Mouse (Mus musculus) embryonic facial prominence, embryonic 10.5 days (tissue): ENCODE results near the gene Camk2n2. TPM values are rescaled to one million over a fixed set of nuclear protein-coding genes. Genes with fewer than 3 reads are reported as not detected.

Experiments used
- DNase-seq: peaks from one replicate; pipeline ENCODE4 v3.0.0-alpha.2; 2017; ENCODE audit warnings: low spot score
- H3K27ac ChIP-seq: fragments of 300-500 bp; sonication (generic); replicated peaks from 2 replicates; pipeline ENCODE4 v1.5.1; 2016; ENCODE audit warnings: mild to moderate bottlenecking
- H3K27me3 ChIP-seq: fragments of 300-500 bp; sonication (generic); replicated peaks from 2 replicates; pipeline ENCODE4 v1.6.1; 2016; ENCODE audit warnings: low read depth, mild to moderate bottlenecking; ENCODE audit not compliant: poor library complexity, severe bottlenecking
- H3K36me3 ChIP-seq: fragments of 300-500 bp; sonication (generic); replicated peaks from 2 replicates; pipeline ENCODE4 v1.6.1; 2016; ENCODE audit warnings: mild to moderate bottlenecking, moderate library complexity
- H3K4me1 ChIP-seq: fragments of 300-500 bp; sonication (generic); 2 replicates; pipeline ENCODE4 v1.6.1; 2016
- H3K4me3 ChIP-seq: fragments of 300-500 bp; sonication (generic); 2 replicates; pipeline ENCODE4 v1.5.1; 2016; ENCODE audit warnings: mild to moderate bottlenecking, moderate library complexity
- H3K9me3 ChIP-seq: fragments of 300-500 bp; sonication (generic); 2 replicates; pipeline ENCODE4 v1.6.1; 2016; ENCODE audit warnings: mild to moderate bottlenecking
- WGBS: fragments of 180-500 bp; shearing (Covaris S2); methylation state at CpG from one replicate; pipeline ENCODE4 v1.1.7; 2016; 5-methylcytosine and 5-hydroxymethylcytosine counted together
- polyA plus RNA-seq: library from polyadenylated mRNA; unstranded; fragments of >200 nt; fragmentation: Nextera tagmentation; extraction: Ambion mirVana; gene quantifications from 2 replicates; pipeline ENCODE4 v1.2.1, GENCODE M21; 2016

Camk2n2 gene
- polyA plus RNA-seq, 1 experiment from 2014 or later, result 1.4 TPM

- H3K9me3 ChIP-seq, result no peaks in the 10 kb centered on the region
- H3K4me1 ChIP-seq, result peaks cover 17% of the 10 kb centered on the region
- no peak for DNase-seq
- H3K4me3 ChIP-seq, result no peak overlapping the region
- 59% methylated on average over 11 of the region's 11 CpGs for WGBS
- no peaks in the 10 kb centered on the region for H3K36me3 ChIP-seq
- no peak overlapping the region for H3K27ac ChIP-seq
- peaks cover 35% of the 10 kb centered on the region for H3K27me3 ChIP-seq
Measured at GRCm38 (mm10) chr16:20628871-20629391, 7.8 kb upstream of the Camk2n2 start.

GRCm38 (mm10) chr16:20623211-20623610 is 2.1 kb upstream of the Camk2n2 start:
- no peak for DNase-seq
- no peak overlapping the region for H3K27ac ChIP-seq
- WGBS, result 64% methylated on average over 2 of the region's 2 CpGs

GRCm38 (mm10) chr16:20621991-20622685 is 1.1 kb upstream of the Camk2n2 start:
- Histone ChIP-seq H3K4me1 (peaks cover 37% of the 10 kb centered on the region), H3K27ac (peak overlapping the region; percentile 89), H3K36me3 (peaks cover 12% of the 10 kb centered on the region), H3K27me3 (peaks cover 47% of the 10 kb centered on the region), H3K4me3 (peak overlapping the region; percentile 78), H3K9me3 (no peaks in the 10 kb centered on the region)
- WGBS, result under 1% methylated on average over 37 of the region's 37 CpGs
- peak; percentile 81 for DNase-seq

More at GRCm38 (mm10) chr16:20623211-20623610, 2.1 kb upstream of the Camk2n2 start:
- peaks cover 37% of the 10 kb centered on the region for H3K4me1 ChIP-seq
- H3K4me3 ChIP-seq, result no peak overlapping the region
- H3K9me3 ChIP-seq, result no peaks in the 10 kb centered on the region
- peaks cover 4% of the 10 kb centered on the region for H3K36me3 ChIP-seq
- peaks cover 40% of the 10 kb centered on the region for H3K27me3 ChIP-seq

GRCm38 (mm10) chr16:20620751-20621190 is 316 bp downstream of the Camk2n2 start:
- peak; percentile 70 for DNase-seq
- peaks cover 12% of the 10 kb centered on the region for H3K36me3 ChIP-seq
- peak overlapping the region; percentile 78 for H3K4me3 ChIP-seq
- no peaks in the 10 kb centered on the region for H3K9me3 ChIP-seq
- H3K27ac ChIP-seq, result peak overlapping the region; percentile 89
- H3K27me3 ChIP-seq, result peaks cover 47% of the 10 kb centered on the region
- under 1% methylated on average over 32 of the region's 32 CpGs for WGBS
- peaks cover 37% of the 10 kb centered on the region for H3K4me1 ChIP-seq

- no peaks in the 10 kb centered on the region for H3K9me3 ChIP-seq
- H3K36me3 ChIP-seq, result peaks cover 12% of the 10 kb centered on the region
- H3K27me3 ChIP-seq, result peaks cover 47% of the 10 kb centered on the region
- H3K27ac ChIP-seq, result peak overlapping the region; percentile 89
- peak overlapping the region; percentile 78 for H3K4me3 ChIP-seq
- DNase-seq, result no peak
- H3K4me1 ChIP-seq, result peaks cover 37% of the 10 kb centered on the region
- WGBS, result 0% methylated on average over 9 of the region's 9 CpGs
Measured at GRCm38 (mm10) chr16:20620399-20620735, 720 bp downstream of the Camk2n2 start.

GRCm38 (mm10) chr16:20619541-20620398 is 1.3 kb downstream of the Camk2n2 start:
- DNase-seq, result peak; percentile 76
- Histone ChIP-seq H3K36me3 (peaks cover 12% of the 10 kb centered on the region), H3K4me1 (peaks cover 37% of the 10 kb centered on the region), H3K4me3 (peak overlapping the region; percentile 78), H3K27ac (no peak overlapping the region; the same call in 1 of the 2 replicates), H3K27me3 (peaks cover 47% of the 10 kb centered on the region), H3K9me3 (no peaks in the 10 kb centered on the region)
- 2% methylated on average over 82 of the region's 83 CpGs for WGBS

- H3K27ac ChIP-seq, result peak within 1 kb of the TSS; percentile 95
- no peaks in the 10 kb centered on the region for H3K9me3 ChIP-seq
- peaks cover 28% of the 10 kb centered on the region for H3K36me3 ChIP-seq
- peaks cover 28% of the 10 kb centered on the region for H3K4me1 ChIP-seq
- H3K27me3 ChIP-seq, result no peaks in the 10 kb centered on the region
- 2% methylated on average over 41 of the region's 41 CpGs for WGBS
- peak within 1 kb of the TSS; percentile 88 for H3K4me3 ChIP-seq
- DNase-seq, result peak; percentile 91
Measured at GRCm38 (mm10) chr16:20611357-20612227, 9.5 kb downstream of the Camk2n2 start, which contains the start of the genes Eef1akmt4, Gm49333 and Alg3. Eef1akmt4 (plus strand) TSS chr16:20611593. Gm49333 (plus strand) TSS chr16:20611610. Alg3 (minus strand) TSS chr16:20611735.

- no peaks in the 10 kb centered on the region for H3K27me3 ChIP-seq
- WGBS, result under 1% methylated on average over 28 of the region's 28 CpGs
- peak; percentile 87 for DNase-seq
- peaks cover 37% of the 10 kb centered on the region for H3K36me3 ChIP-seq
- H3K4me1 ChIP-seq, result peaks cover 28% of the 10 kb centered on the region
- H3K4me3 ChIP-seq, result peak overlapping the region; percentile 88
- H3K9me3 ChIP-seq, result no peaks in the 10 kb centered on the region
- peak overlapping the region; percentile 95 for H3K27ac ChIP-seq
Measured at GRCm38 (mm10) chr16:20610501-20611356, 10.4 kb downstream of the Camk2n2 start.

- Histone ChIP-seq H3K27ac (no peak overlapping the region), H3K4me3 (no peak overlapping the region), H3K27me3 (no peaks in the 10 kb centered on the region), H3K9me3 (no peaks in the 10 kb centered on the region), H3K4me1 (peaks cover 12% of the 10 kb centered on the region), H3K36me3 (peaks cover 53% of the 10 kb centered on the region)
- no peak for DNase-seq
- WGBS, result 85% methylated on average over 9 of the region's 9 CpGs
Measured at GRCm38 (mm10) chr16:20604705-20605104, 16.4 kb downstream of the Camk2n2 start.

DNA sequence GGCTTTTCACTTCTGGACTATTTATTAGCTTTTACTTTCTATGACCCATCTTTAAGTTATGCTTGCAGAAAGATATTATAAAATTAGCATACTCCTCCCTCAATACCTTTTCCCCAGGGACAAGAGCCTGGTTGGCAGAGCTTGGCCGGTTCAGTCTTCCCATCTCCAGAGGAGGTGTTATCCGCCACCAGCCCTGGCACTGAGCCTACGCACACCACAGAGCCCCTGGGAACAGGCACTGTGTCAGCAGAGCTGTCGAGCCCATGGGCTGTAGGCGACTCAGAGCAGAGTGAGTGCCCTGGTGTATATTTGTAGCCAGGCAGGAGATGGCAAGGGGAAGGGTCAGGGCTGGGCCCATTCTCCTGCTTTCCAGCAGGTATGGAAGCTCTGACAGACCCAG is 20.6 kb downstream of the Camk2n2 start:
- 83% methylated on average over 5 of the region's 5 CpGs for WGBS
- peaks cover 5% of the 10 kb centered on the region; the same call in 1 of the 2 replicates for H3K4me1 ChIP-seq
- H3K36me3 ChIP-seq, result peaks cover 19% of the 10 kb centered on the region
- H3K4me3 ChIP-seq, result no peak overlapping the region
- H3K9me3 ChIP-seq, result no peaks in the 10 kb centered on the region
- DNase-seq, result no peak
- peaks cover 8% of the 10 kb centered on the region for H3K27me3 ChIP-seq
- H3K27ac ChIP-seq, result no peak overlapping the region
